Mouse (Mus musculus): ENCODE measurements around the gene Palm3. TPM values are rescaled to one million over a fixed set of nuclear protein-coding genes. Genes with fewer than 3 reads are reported as not detected.

The Palm3 gene
- not detected for total RNA-seq (2023)

DNA sequence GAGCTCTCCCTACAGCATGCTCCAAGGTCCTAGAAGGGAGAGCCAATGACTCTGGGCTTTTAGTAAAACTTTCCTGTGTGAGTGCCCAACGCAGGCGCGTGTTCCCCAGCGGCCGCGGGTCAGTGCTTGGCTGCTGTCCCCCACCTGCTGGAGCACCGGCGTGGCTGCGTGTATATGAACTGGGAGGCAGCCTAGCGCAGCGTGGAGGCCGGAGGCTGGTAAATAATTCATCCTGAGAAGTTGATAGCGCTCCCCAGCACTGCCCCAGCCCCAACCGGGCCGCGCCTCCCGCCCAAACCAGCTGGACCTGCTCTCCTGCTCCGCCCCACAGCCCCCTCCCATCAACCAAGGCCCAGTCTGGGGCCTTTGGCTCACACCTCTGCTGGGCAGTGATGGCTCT, at the start of gene Palm3:
Gene Palm3 (plus strand): TSS at position 376 of the 400 bp plus-strand sequence.

GRCm38 (mm10) chr8:83972150-83973120, 48.8 kb upstream of the Palm3 start, which contains the start of gene Prkaca:
Prkaca (plus strand) TSS chr8:83972993.

GRCm38 (mm10) chr8:83997511-83998141, 23.6 kb upstream of the Palm3 start, which contains the start of gene Samd1:
Samd1 (plus strand) TSS chr8:83997672.

DNA sequence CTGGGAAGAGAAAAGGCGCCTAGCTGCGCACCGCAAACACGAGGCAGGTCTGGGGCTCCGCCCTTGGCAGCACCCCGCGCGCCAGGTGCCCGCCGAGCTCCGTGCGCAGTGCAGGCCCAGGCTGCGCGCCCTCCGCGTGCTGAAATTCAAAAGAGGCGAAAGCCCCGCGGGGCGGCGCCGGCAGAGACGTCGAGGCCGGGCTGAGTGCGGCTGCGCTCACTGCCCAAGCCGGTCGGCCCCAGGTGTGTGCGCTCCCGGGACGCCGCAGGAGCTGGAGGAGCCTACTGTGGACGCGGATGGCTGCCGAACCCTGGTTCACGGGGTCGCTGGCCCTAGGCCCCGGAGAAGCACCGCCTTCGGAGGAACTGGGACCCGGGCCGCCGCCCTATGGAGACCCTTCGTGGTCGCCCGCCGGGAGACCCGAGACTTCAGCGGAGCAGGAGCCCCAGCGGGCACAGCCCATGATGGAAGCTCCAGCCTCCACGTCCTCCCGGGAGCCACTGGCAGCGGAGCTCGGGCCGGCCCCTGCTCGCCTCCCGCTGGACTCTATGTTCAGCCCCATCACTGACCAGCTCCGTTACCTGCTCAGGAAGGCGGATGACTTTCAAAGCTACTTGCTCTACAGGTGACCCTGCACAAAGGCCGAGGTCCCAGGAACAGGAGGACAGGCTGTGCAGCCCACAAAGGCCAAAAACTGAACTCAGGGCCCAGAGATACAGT, 19.8 kb upstream of the Palm3 start, which contains the start of gene 1700067K01Rik:
Gene 1700067K01Rik (plus strand): TSS at position 222 of the 720 bp plus-strand sequence.

GRCm38 (mm10) chr8:84011705-84012498, 9.4 kb upstream of the Palm3 start, which contains the start of gene 2210011C24Rik:
2210011C24Rik (minus strand) TSS chr8:84012171.

GRCm38 (mm10) chr8:84042066-84042947, 21.0 kb downstream of the Palm3 start, which contains the start of gene Il27ra:
Il27ra (minus strand) TSS chr8:84042589.

GRCm38 (mm10) chr8:84044900-84045299, 23.6 kb downstream of the Palm3 start, which contains the start of gene Rln3:
Rln3 (minus strand) TSS chr8:84045000.

GRCm38 (mm10) chr8:84065037-84065436, 43.8 kb downstream of the Palm3 start, which contains the start of gene Gm10643:
Gm10643 (minus strand) TSS chr8:84065137.

DNA sequence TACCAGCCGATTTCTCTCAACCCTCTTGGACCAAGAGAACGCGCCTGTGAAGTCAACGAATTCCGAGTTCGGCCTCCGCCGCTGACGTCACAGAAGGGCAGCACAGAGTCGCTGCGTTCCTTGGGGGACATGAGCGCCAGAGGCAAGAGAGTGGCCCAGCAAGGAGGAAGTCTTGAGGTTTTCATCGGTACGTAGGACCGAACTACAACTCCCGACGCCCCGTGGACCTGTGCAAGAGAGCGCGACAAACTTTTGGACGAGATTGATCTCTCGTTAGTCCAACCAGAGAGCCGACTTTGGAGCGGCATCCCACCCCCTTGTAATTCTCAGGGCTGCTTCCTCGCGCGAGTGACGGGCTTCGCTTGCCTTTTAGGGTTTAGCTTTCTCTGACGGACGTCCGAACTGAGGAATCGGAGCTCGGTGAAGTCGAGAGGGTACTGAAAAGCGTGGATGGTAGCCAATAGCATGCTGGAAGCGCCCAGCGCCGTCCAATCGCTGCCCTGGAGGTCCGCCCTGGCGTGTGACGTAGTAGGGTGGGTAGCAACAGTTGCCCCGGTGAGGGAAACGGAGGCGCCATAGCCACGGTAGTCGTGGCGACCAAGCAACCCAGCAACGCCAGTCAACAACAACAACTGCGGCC, 45.1 kb downstream of the Palm3 start, which contains the start of gene Rfx1:
Gene Rfx1 (plus strand): TSS at position 544 of the 640 bp plus-strand sequence.

Other genes starting within 250 kb of the Palm3 start
- 59.2 TPM for gene Adgrl1, start 121.4 kb upstream of the Palm3 start, total RNA-seq (2023)
- gene Gm10644, start 66.3 kb upstream of the Palm3 start, total RNA-seq (2023): 0.53 TPM
- gene Asf1b, start 66.0 kb upstream of the Palm3 start, total RNA-seq (2023): 3.9 TPM
- gene Prkaca, start 48.5 kb upstream of the Palm3 start, total RNA-seq (2023): 37.1 TPM
- 42.4 TPM for gene Samd1, start 23.8 kb upstream of the Palm3 start, total RNA-seq (2023)
- gene 1700067K01Rik, start 20.0 kb upstream of the Palm3 start, total RNA-seq (2023): not detected
- gene 2210011C24Rik, start 9.3 kb upstream of the Palm3 start, total RNA-seq (2023): not detected
- 187 TPM for gene Il27ra, start 21.1 kb downstream of the Palm3 start, total RNA-seq (2023)
- gene Rln3, start 23.5 kb downstream of the Palm3 start, total RNA-seq (2023): not detected
- gene Gm10643, start 43.7 kb downstream of the Palm3 start, total RNA-seq (2023): 2.9 TPM
- 113 TPM for gene Rfx1, start 45.4 kb downstream of the Palm3 start, total RNA-seq (2023)
- 63.6 TPM for gene Dcaf15, start 83.3 kb downstream of the Palm3 start, total RNA-seq (2023)
- 4.2 TPM for gene Podnl1, start 104.5 kb downstream of the Palm3 start, total RNA-seq (2023)
- gene Cc2d1a, start 126.5 kb downstream of the Palm3 start, total RNA-seq (2023): 30.3 TPM
- gene 4930432K21Rik, start 126.6 kb downstream of the Palm3 start, total RNA-seq (2023): 2.7 TPM
- not detected for gene Nanos3, start 163.7 kb downstream of the Palm3 start, total RNA-seq (2023)
- 36.1 TPM for gene Zswim4, start 215.6 kb downstream of the Palm3 start, total RNA-seq (2023)
- gene D8Ertd738e, start 228.2 kb downstream of the Palm3 start, total RNA-seq (2023): 193 TPM
- gene Mri1, start 235.9 kb downstream of the Palm3 start, total RNA-seq (2023): 31.7 TPM
- 18.3 TPM for gene Ccdc130, start 248.9 kb downstream of the Palm3 start, total RNA-seq (2023)